In the genomic region with DNA sequence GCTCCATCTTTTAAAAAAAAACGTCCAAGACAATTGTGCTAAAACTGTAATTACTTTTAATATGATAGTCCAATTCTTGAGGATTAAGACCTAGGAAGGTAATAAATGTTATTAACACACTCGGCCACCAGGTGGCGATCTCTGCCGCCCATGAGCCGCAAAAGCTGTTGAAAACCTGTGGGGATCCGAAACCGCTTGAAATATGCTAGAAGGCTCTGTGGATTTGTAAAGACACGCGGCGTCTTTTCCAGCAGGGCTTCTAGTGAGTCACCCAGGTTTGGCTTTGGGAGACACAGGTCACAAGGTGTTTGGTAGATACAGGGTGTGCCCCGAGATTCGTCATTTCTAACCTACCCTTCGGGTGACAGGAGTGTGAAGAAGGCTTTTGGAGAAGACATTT, we compare ENCODE assay signal across 8 mouse cellular contexts. TPM values are rescaled to one million over a fixed set of nuclear protein-coding genes. Genes with fewer than 3 reads are reported as not detected.
DNase-seq lines count a peak whose midpoint lies in the region; ATAC-seq lines count a peak whose summit lies in the region.

No protein-coding gene starts in this region.

- H3K4me2 ChIP-seq in liver, embryonic 16.5 days (ENCODE audit: low read depth, low read length), result 0 out of 2 replicates have a peak overlapping the region, but pooled peaks have one; percentile 14

- DNase-seq in 416B (ENCODE audit: low read depth) (peak; percentile 87), ES-CJ7 (ENCODE audit: low read depth, low spot score) (peak; percentile 74)
- DNase-seq in c-Kit-positive CD71-positive TER-119-positive erythroid progenitor cells, embryonic 14.5 days (ENCODE audit: low spot score), result peak; percentile 67
- DNase-seq in kidney, postnatal 10 days, result peak; percentile 86
- DNase-seq in retina, embryonic 14.5 days (ENCODE audit: low spot score), result peak; percentile 89
- peak; percentile 57 for DNase-seq in urinary bladder, adult 2 months (ENCODE audit: low spot score)

- H3K36me3 ChIP-seq in liver, embryonic 16.5 days (ENCODE audit: control insufficient read depth, insufficient read depth), result no peaks in the 10 kb centered on the region

- H3K9me3 ChIP-seq in liver, embryonic 16.5 days (replicated peaks; ENCODE audit: control insufficient read depth, low read length), result no peaks in the 10 kb centered on the region

- H3K4me1 ChIP-seq in liver, embryonic 16.5 days (ENCODE audit: control insufficient read depth, low read depth, low read length), result no peaks in the 10 kb centered on the region

- H3K27ac ChIP-seq in liver, embryonic 16.5 days (ENCODE audit: low read length), result no peak overlapping the region

- H3K27me3 ChIP-seq in liver, embryonic 16.5 days (ENCODE audit: control insufficient read depth, insufficient read depth, low read depth, low read length), result no peaks in the 10 kb centered on the region

- peak; percentile 57; the same call in 1 of the 2 replicates for ATAC-seq in frontal cortex, adult (ENCODE audit: low TSS enrichment)
- ATAC-seq in liver, embryonic 16.5 days (ENCODE audit: low read depth), result no peak

- 18% methylated on average over 13 of the region's 13 CpGs for WGBS in liver, embryonic 16.5 days (ENCODE audit: insufficient replicate concordance)

- no peak overlapping the region for H3K4me3 ChIP-seq in liver, embryonic 16.5 days (ENCODE audit: low read depth, low read length)

- H3K9ac ChIP-seq in liver, embryonic 16.5 days (ENCODE audit: low read depth, low read length), result no peak overlapping the region

RNA-seq across cellular contexts. Expression of a gene that starts 35.1 kb away (rescaled TPM):
- polyA plus RNA-seq in liver, embryonic 16.5 days (2015; fragmentation: Nextera tagmentation; extraction: Ambion mirVana), result 10.6 and 12.2 TPM in 2 replicates
- 16.7 and 21.2 TPM in 2 replicates for polyA plus RNA-seq in urinary bladder, adult 2 months (2012; rRNA removed)
